ENCODE assay signal across 15 mouse cellular contexts in the genomic region with DNA sequence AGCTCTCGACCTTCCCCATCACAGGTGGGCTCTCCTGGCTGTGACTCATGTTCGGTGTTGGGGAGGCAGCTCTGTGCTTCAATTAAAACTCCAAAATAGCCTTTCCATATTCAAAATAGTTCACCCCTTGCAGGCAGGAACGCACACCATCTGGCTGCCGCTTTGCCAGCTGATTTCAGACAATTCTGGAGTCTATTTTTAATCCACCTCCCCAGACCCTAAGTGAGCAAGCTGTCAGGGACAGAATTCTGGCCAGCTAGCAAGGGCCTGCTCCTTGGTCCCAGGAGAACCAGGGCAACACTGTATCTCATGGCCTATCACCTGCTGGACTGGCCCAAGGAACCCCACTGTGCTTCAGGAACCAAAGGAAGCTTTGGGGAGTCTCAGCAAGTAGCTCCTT.
DNase-seq lines count a peak whose midpoint lies in the region; ATAC-seq lines count a peak whose summit lies in the region.
"Had no signal": no experiment of that assay in that cellular context is flagged by ENCODE, and none has a peak within 500 bp of the region (broad histone marks: within the 10 kb centered on the region; RNA-seq: fewer than 3 reads in every experiment).

No protein-coding gene starts in this region.

- no peaks in the 10 kb centered on the region for H3K36me3 ChIP-seq in heart, embryonic 12.5 days
- no peaks in the 10 kb centered on the region for H3K36me3 ChIP-seq in midbrain, embryonic 11.5 days (ENCODE audit: control insufficient read depth, insufficient read depth, low read length)
- H3K36me3 ChIP-seq in midbrain, embryonic 13.5 days = no peaks in the 10 kb centered on the region
- H3K36me3 ChIP-seq: heart, embryonic 13.5 days; limb, embryonic 10.5 days; midbrain, embryonic 12.5 days had no signal

- WGBS in heart, embryonic 12.5 days = 52% methylated on average over 4 of the region's 4 CpGs
- WGBS in midbrain, embryonic 11.5 days = 72% methylated on average over 4 of the region's 4 CpGs
- WGBS in midbrain, embryonic 13.5 days = 56% methylated on average over 4 of the region's 4 CpGs

- no peak overlapping the region for H3K4me2 ChIP-seq in heart, embryonic 12.5 days
- H3K4me2 ChIP-seq in midbrain, embryonic 11.5 days = no peak overlapping the region
- no peak overlapping the region for H3K4me2 ChIP-seq in midbrain, embryonic 13.5 days (replicated peaks)
- H3K4me2 ChIP-seq: heart, embryonic 13.5 days; midbrain, embryonic 12.5 days had no signal

- no peak for ATAC-seq in heart, embryonic 12.5 days (ENCODE audit: insufficient number of reproducible peaks, low FRiP score)
- no peak for ATAC-seq in midbrain, embryonic 11.5 days (ENCODE audit: low FRiP score)
- no peak for ATAC-seq in midbrain, embryonic 13.5 days

- H3K27me3 ChIP-seq in heart, embryonic 12.5 days (replicated peaks) = peaks cover 16% of the 10 kb centered on the region
- H3K27me3 ChIP-seq in midbrain, embryonic 11.5 days (ENCODE audit: control insufficient read depth, insufficient read depth, low read length) = no peaks in the 10 kb centered on the region
- no peaks in the 10 kb centered on the region for H3K27me3 ChIP-seq in midbrain, embryonic 13.5 days
- H3K27me3 ChIP-seq: midbrain, embryonic 12.5 days had no signal

- no peak overlapping the region for H3K9ac ChIP-seq in heart, embryonic 12.5 days
- no peak overlapping the region for H3K9ac ChIP-seq in midbrain, embryonic 11.5 days (ENCODE audit: low read length)
- no peak overlapping the region for H3K9ac ChIP-seq in midbrain, embryonic 13.5 days (replicated peaks)
- H3K9ac ChIP-seq: heart, embryonic 13.5 days; liver, embryonic 14.5 days; midbrain, embryonic 12.5 days had no signal

- DNase-seq in heart, adult 8-10 months (ENCODE audit: low spot score) = peak; percentile 3
- DNase-seq in midbrain, embryonic 11.5 days (ENCODE audit: low spot score, missing footprints) = peak; percentile 44
- peak; percentile 62 to 70 for DNase-seq in cerebellum, postnatal 14 days
- DNase-seq in telencephalon, adult 2 months (ENCODE audit: low read depth, low spot score) = peak; percentile 68
- DNase-seq in retina, embryonic 14.5 days (ENCODE audit: low spot score) = no peak
- no peak for DNase-seq in spleen, adult 12 weeks (ENCODE audit: low spot score)
- DNase-seq: gastrocnemius, postnatal 25 days; thymus, postnatal 14 days had no signal

- no peak overlapping the region for H3K4me3 ChIP-seq in heart, embryonic 12.5 days
- H3K4me3 ChIP-seq in midbrain, embryonic 11.5 days (ENCODE audit: low read depth, low read length) = no peak overlapping the region
- H3K4me3 ChIP-seq in midbrain, embryonic 13.5 days (replicated peaks) = no peak overlapping the region
- H3K4me3 ChIP-seq: heart, embryonic 13.5 days; limb, embryonic 10.5 days; midbrain, embryonic 12.5 days had no signal

- 0 out of 2 replicates have a peak, but pooled peaks cover 6% of the 10 kb centered on the region for H3K4me1 ChIP-seq in heart, embryonic 12.5 days (replicated peaks)
- H3K4me1 ChIP-seq in midbrain, embryonic 11.5 days (ENCODE audit: control insufficient read depth, insufficient read depth, low read length) = peaks cover 7% of the 10 kb centered on the region
- H3K4me1 ChIP-seq in midbrain, embryonic 13.5 days (replicated peaks) = peaks cover 35% of the 10 kb centered on the region

- 0 out of 2 replicates have a peak, but pooled peaks cover under 1% of the 10 kb centered on the region for H3K9me3 ChIP-seq in heart, embryonic 12.5 days (replicated peaks)
- no peaks in the 10 kb centered on the region for H3K9me3 ChIP-seq in midbrain, embryonic 11.5 days (ENCODE audit: control insufficient read depth, low read length)
- H3K9me3 ChIP-seq in midbrain, embryonic 13.5 days = no peaks in the 10 kb centered on the region
- H3K9me3 ChIP-seq: heart, embryonic 13.5 days; limb, embryonic 10.5 days; midbrain, embryonic 12.5 days had no signal

- H3K27ac ChIP-seq in heart, embryonic 12.5 days (ENCODE audit: poor library complexity, severe bottlenecking) = no peak overlapping the region
- H3K27ac ChIP-seq in midbrain, embryonic 11.5 days (ENCODE audit: low read depth, low read length) = no peak overlapping the region
- H3K27ac ChIP-seq in midbrain, embryonic 13.5 days = no peak overlapping the region
- H3K27ac ChIP-seq: heart, embryonic 13.5 days; kidney, postnatal 0 days; limb, embryonic 10.5 days; liver, embryonic 14.5 days; midbrain, embryonic 12.5 days had no signal

Comparison
In these comparisons a context has a peak if more than half of its experiments do, and no peak if none do; other contexts are left out.
1. DNase-seq: peak in heart, adult 8-10 months (single experiment), midbrain, embryonic 11.5 days (single experiment), cerebellum, postnatal 14 days (2 of 2) and telencephalon, adult 2 months (single experiment); none in retina, embryonic 14.5 days (single experiment) and spleen, adult 12 weeks (single experiment).